8 mouse cellular contexts compared by ENCODE assay signal in genomic region chr5:99578692-99579091, GRCm38 (mm10).
DNase-seq lines count a peak whose midpoint lies in the region; ATAC-seq and TF ChIP-seq lines count a peak whose summit lies in the region.

No protein-coding gene starts in this region.

- WGBS in forebrain, embryonic 12.5 days = 7% methylated on average over 4 of the region's 4 CpGs
- 7% methylated on average over 4 of the region's 4 CpGs for WGBS in hindbrain, embryonic 14.5 days
- WGBS in liver, embryonic 13.5 days (ENCODE audit: insufficient replicate concordance) = 8% methylated on average over 4 of the region's 4 CpGs
- 4% methylated on average over 4 of the region's 4 CpGs for WGBS in neural tube, embryonic 14.5 days

- no peaks in the 10 kb centered on the region for H3K36me3 ChIP-seq in forebrain, embryonic 12.5 days (replicated peaks)
- no peaks in the 10 kb centered on the region for H3K36me3 ChIP-seq in hindbrain, embryonic 14.5 days (replicated peaks; ENCODE audit: control insufficient read depth, insufficient read depth)
- H3K36me3 ChIP-seq in liver, embryonic 13.5 days = no peaks in the 10 kb centered on the region
- no peaks in the 10 kb centered on the region for H3K36me3 ChIP-seq in neural tube, embryonic 14.5 days (ENCODE audit: control insufficient read depth, insufficient read depth, low read length)

- H3K9me3 ChIP-seq in forebrain, embryonic 12.5 days = no peaks in the 10 kb centered on the region
- no peaks in the 10 kb centered on the region for H3K9me3 ChIP-seq in hindbrain, embryonic 14.5 days (ENCODE audit: control insufficient read depth, low read length)
- H3K9me3 ChIP-seq in liver, embryonic 13.5 days (replicated peaks) = no peaks in the 10 kb centered on the region
- no peaks in the 10 kb centered on the region for H3K9me3 ChIP-seq in neural tube, embryonic 14.5 days (ENCODE audit: control insufficient read depth, low read length)

- ATAC-seq in forebrain, embryonic 12.5 days (ENCODE audit: low FRiP score) = peak; percentile 65; the same call in 1 of the 2 replicates
- ATAC-seq in hindbrain, embryonic 14.5 days (ENCODE audit: low FRiP score) = no peak
- no peak for ATAC-seq in liver, embryonic 13.5 days (ENCODE audit: low read depth)
- peak; percentile 44; the same call in 1 of the 2 replicates for ATAC-seq in neural tube, embryonic 14.5 days (ENCODE audit: low read depth)

- peaks cover 5% of the 10 kb centered on the region; the same call in 1 of the 2 replicates for H3K27me3 ChIP-seq in forebrain, embryonic 12.5 days
- no peaks in the 10 kb centered on the region for H3K27me3 ChIP-seq in hindbrain, embryonic 14.5 days (ENCODE audit: control insufficient read depth, insufficient read depth, low read length)
- H3K27me3 ChIP-seq in liver, embryonic 13.5 days = no peaks in the 10 kb centered on the region
- no peaks in the 10 kb centered on the region for H3K27me3 ChIP-seq in neural tube, embryonic 14.5 days (ENCODE audit: control insufficient read depth, insufficient read depth, low read length)

- H3K4me3 ChIP-seq in bone marrow macrophage, adult 2 months (ENCODE audit: insufficient read depth, low read length) = no peak overlapping the region
- no peak overlapping the region for H3K4me3 ChIP-seq in forebrain, embryonic 12.5 days (replicated peaks)
- no peak overlapping the region for H3K4me3 ChIP-seq in hindbrain, embryonic 14.5 days (replicated peaks; ENCODE audit: low read length)
- no peak overlapping the region for H3K4me3 ChIP-seq in liver, embryonic 13.5 days (replicated peaks)
- H3K4me3 ChIP-seq in neural tube, embryonic 14.5 days (ENCODE audit: low read depth, low read length) = no peak overlapping the region

- no peak overlapping the region for H3K4me2 ChIP-seq in forebrain, embryonic 12.5 days
- no peak overlapping the region for H3K4me2 ChIP-seq in hindbrain, embryonic 14.5 days (replicated peaks)
- H3K4me2 ChIP-seq in liver, embryonic 13.5 days = no peak overlapping the region
- no peak overlapping the region for H3K4me2 ChIP-seq in neural tube, embryonic 14.5 days (ENCODE audit: low read depth, low read length)

- peak; percentile 38 for DNase-seq in left cerebral cortex, postnatal 4 days
- no peak for DNase-seq in left cerebral cortex, postnatal 25 days (ENCODE audit: low spot score in 2 of 2)
- DNase-seq in hindbrain, embryonic 14.5 days (ENCODE audit: low spot score) = peak; percentile 64
- peak; percentile 14 for DNase-seq in liver, embryonic 13.5 days
- DNase-seq in urinary bladder, postnatal 25 days (ENCODE audit: low spot score) = peak; percentile 52

- no peaks in the 10 kb centered on the region for H3K4me1 ChIP-seq in bone marrow macrophage, adult 2 months (ENCODE audit: control insufficient read depth, insufficient read depth, low read length)
- no peaks in the 10 kb centered on the region for H3K4me1 ChIP-seq in forebrain, embryonic 12.5 days
- no peaks in the 10 kb centered on the region; the same call in 1 of the 2 replicates for H3K4me1 ChIP-seq in hindbrain, embryonic 14.5 days (replicated peaks; ENCODE audit: control insufficient read depth, insufficient read depth, low read length)
- no peaks in the 10 kb centered on the region for H3K4me1 ChIP-seq in liver, embryonic 13.5 days (replicated peaks)
- 0 out of 2 replicates have a peak, but pooled peaks cover 3% of the 10 kb centered on the region for H3K4me1 ChIP-seq in neural tube, embryonic 14.5 days (ENCODE audit: control insufficient read depth, insufficient read depth, low read length)

- no peak overlapping the region for H3K27ac ChIP-seq in bone marrow macrophage, adult 2 months (ENCODE audit: insufficient read depth, low read depth, low read length)
- H3K27ac ChIP-seq in forebrain, embryonic 12.5 days = no peak overlapping the region
- no peak overlapping the region for H3K27ac ChIP-seq in hindbrain, embryonic 14.5 days
- no peak overlapping the region for H3K27ac ChIP-seq in liver, embryonic 13.5 days
- no peak overlapping the region for H3K27ac ChIP-seq in neural tube, embryonic 14.5 days (ENCODE audit: low read depth, low read length)

- TF ChIP-seq POLR2A in bone marrow macrophage, adult 2 months (IDR thresholded peaks at IDR 0.05; ENCODE audit: borderline replicate concordance, low read depth, low read length) = no peak

- intact Hi-C loops in left cerebral cortex, postnatal 4 days (cut with DNase I) = no loop called here
- intact Hi-C loops in left cerebral cortex, postnatal 25 days (cut with DNase I) = loop anchor here (2.0 kb wide), 2 partner anchors 330 to 376 kb away; no protein-coding TSS in a partner anchor

- H3K9ac ChIP-seq in forebrain, embryonic 12.5 days = no peak overlapping the region
- no peak overlapping the region for H3K9ac ChIP-seq in hindbrain, embryonic 14.5 days
- H3K9ac ChIP-seq in liver, embryonic 13.5 days = no peak overlapping the region
- no peak overlapping the region for H3K9ac ChIP-seq in neural tube, embryonic 14.5 days (replicated peaks; ENCODE audit: low read depth, low read length)

- peak; percentile 66 for TF ChIP-seq CTCF in bone marrow macrophage, adult 2 months (IDR thresholded peaks at IDR 0.05; ENCODE audit: low read depth, low read length)

Comparison
In these comparisons a context has a peak if more than half of its experiments do, and no peak if none do; other contexts are left out.
1. DNase-seq: peak in left cerebral cortex, postnatal 4 days (single experiment), hindbrain, embryonic 14.5 days (single experiment), liver, embryonic 13.5 days (single experiment) and urinary bladder, postnatal 25 days (single experiment); none in left cerebral cortex, postnatal 25 days (0 of 2).
2. ATAC-seq: peak in forebrain, embryonic 12.5 days (single experiment) and neural tube, embryonic 14.5 days (single experiment); none in hindbrain, embryonic 14.5 days (single experiment) and liver, embryonic 13.5 days (single experiment).